Mouse (Mus musculus) heart, embryonic 13.5 days (tissue): ENCODE measurements around the gene Meox1. TPM values are rescaled to one million over a fixed set of nuclear protein-coding genes. Genes with fewer than 3 reads are reported as not detected.

Experiments used
- ATAC-seq: fragments of 200-750 bp; cut with Nextera tagmentation; 2 replicates; pipeline ENCODE4 v1.8.0; 2017; ENCODE audit warnings: moderate TSS enrichment; ENCODE audit not compliant: insufficient number of reproducible peaks, low FRiP score, low TSS enrichment; ENCODE audit errors: extremely low read depth
- H3K27ac ChIP-seq: fragments of 300-500 bp; sonication (generic); replicated peaks from 2 replicates; pipeline ENCODE4 v1.5.1; 2015; ENCODE audit warnings: moderate library complexity, mild to moderate bottlenecking, inconsistent platforms
- H3K27me3 ChIP-seq: fragments of 300-500 bp; sonication (generic); replicated peaks from 2 replicates; pipeline ENCODE4 v1.6.1; 2015; ENCODE audit warnings: mild to moderate bottlenecking, inconsistent platforms
- H3K36me3 ChIP-seq: fragments of 300-500 bp; sonication (generic); 2 replicates; pipeline ENCODE4 v1.6.1; 2015; ENCODE audit warnings: mild to moderate bottlenecking, inconsistent platforms
- H3K4me1 ChIP-seq: fragments of 300-500 bp; sonication (generic); 2 replicates; pipeline ENCODE4 v1.6.1; 2015; ENCODE audit warnings: inconsistent platforms
- H3K4me2 ChIP-seq: fragments of 300-500 bp; sonication (generic); 2 replicates; pipeline ENCODE4 v1.6.1; 2015; ENCODE audit warnings: inconsistent platforms, mild to moderate bottlenecking, moderate library complexity
- H3K4me3 ChIP-seq: fragments of 300-500 bp; sonication (generic); 2 replicates; pipeline ENCODE4 v1.5.1; 2015; ENCODE audit warnings: moderate library complexity, mild to moderate bottlenecking, inconsistent platforms
- H3K9ac ChIP-seq: fragments of 300-500 bp; sonication (generic); 2 replicates; pipeline ENCODE4 v1.6.1; 2015; ENCODE audit warnings: inconsistent platforms, mild to moderate bottlenecking, moderate library complexity
- H3K9me3 ChIP-seq: fragments of 300-500 bp; sonication (generic); 2 replicates; pipeline ENCODE4 v1.6.1; 2016; ENCODE audit warnings: inconsistent platforms
- WGBS: fragments of 180-500 bp; shearing (Covaris S2); methylation state at CpG from one replicate; pipeline ENCODE4 v1.1.7; 2015; ENCODE audit warnings: mixed read lengths; 5-methylcytosine and 5-hydroxymethylcytosine counted together
- polyA plus RNA-seq: library from polyadenylated mRNA; unstranded; fragments of >200 nt; fragmentation: Nextera tagmentation; extraction: Ambion mirVana; gene quantifications from 2 replicates; pipeline ENCODE4 v1.2.1, GENCODE M21; 2015

Meox1 gene
- polyA plus RNA-seq, 1 experiment from 2014 or later = 15.6 TPM

- H3K4me3 ChIP-seq = peak overlapping the region; percentile 42
- ATAC-seq = 0 out of 2 replicates have a peak, but pooled peaks have one; percentile 15
- H3K27me3 ChIP-seq = no peaks in the 10 kb centered on the region
- H3K4me2 ChIP-seq = peak overlapping the region; percentile 69
- 38% methylated on average over 7 of the region's 7 CpGs for WGBS
- peak overlapping the region; percentile 86 for H3K27ac ChIP-seq
- H3K9ac ChIP-seq = peak overlapping the region; percentile 76
- H3K4me1 ChIP-seq = peaks cover 73% of the 10 kb centered on the region
- H3K36me3 ChIP-seq = peaks cover 7% of the 10 kb centered on the region; the same call in 1 of the 2 replicates
- no peaks in the 10 kb centered on the region for H3K9me3 ChIP-seq
Measured at GRCm38 (mm10) chr11:101881185-101881584, 13.0 kb downstream of the Meox1 start.

DNA sequence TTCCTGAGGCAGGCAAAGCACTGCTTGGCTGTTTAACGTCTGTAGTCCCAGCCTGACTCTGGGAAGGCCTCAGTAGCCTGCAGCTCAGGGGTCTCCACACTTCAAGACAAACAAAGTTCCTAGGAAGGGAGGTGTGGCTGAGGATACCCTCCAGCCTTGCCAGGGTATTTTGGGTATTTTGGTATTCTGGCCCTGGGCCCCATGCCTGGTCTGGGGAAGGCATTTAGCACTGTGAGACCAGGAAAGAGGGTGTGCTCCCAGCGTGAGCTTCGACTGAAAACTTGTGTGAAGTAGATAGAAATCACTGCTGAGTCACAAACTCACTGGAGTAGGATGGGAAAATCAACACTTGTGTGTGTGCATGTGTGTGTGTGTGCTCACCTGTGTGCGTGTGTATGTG is 14.5 kb downstream of the Meox1 start:
- H3K9me3 ChIP-seq = no peaks in the 10 kb centered on the region
- WGBS = 54% methylated on average over 4 of the region's 4 CpGs

GRCm38 (mm10) chr11:101878696-101879095 is 15.5 kb downstream of the Meox1 start:
- ATAC-seq = no peak
- Histone ChIP-seq H3K4me3 (no peak overlapping the region), H3K4me1 (peaks cover 57% of the 10 kb centered on the region), H3K9ac (no peak overlapping the region), H3K27ac (no peak overlapping the region), H3K27me3 (no peaks in the 10 kb centered on the region), H3K9me3 (no peaks in the 10 kb centered on the region), H3K36me3 (peaks cover 7% of the 10 kb centered on the region; the same call in 1 of the 2 replicates), H3K4me2 (no peak overlapping the region)
- 69% methylated on average over 6 of the region's 6 CpGs for WGBS

More for the DNA sequence above, 14.5 kb downstream of the Meox1 start:
- H3K4me3 ChIP-seq = no peak overlapping the region
- peaks cover 7% of the 10 kb centered on the region; the same call in 1 of the 2 replicates for H3K36me3 ChIP-seq
- no peak overlapping the region for H3K9ac ChIP-seq
- 0 out of 2 replicates have a peak overlapping the region, but pooled peaks have one; percentile 1 for H3K27ac ChIP-seq
- ATAC-seq = no peak
- H3K27me3 ChIP-seq = no peaks in the 10 kb centered on the region
- peaks cover 57% of the 10 kb centered on the region for H3K4me1 ChIP-seq
- no peak overlapping the region for H3K4me2 ChIP-seq

GRCm38 (mm10) chr11:101874978-101875377 is 19.2 kb downstream of the Meox1 start:
- peaks cover 43% of the 10 kb centered on the region for H3K4me1 ChIP-seq

DNA sequence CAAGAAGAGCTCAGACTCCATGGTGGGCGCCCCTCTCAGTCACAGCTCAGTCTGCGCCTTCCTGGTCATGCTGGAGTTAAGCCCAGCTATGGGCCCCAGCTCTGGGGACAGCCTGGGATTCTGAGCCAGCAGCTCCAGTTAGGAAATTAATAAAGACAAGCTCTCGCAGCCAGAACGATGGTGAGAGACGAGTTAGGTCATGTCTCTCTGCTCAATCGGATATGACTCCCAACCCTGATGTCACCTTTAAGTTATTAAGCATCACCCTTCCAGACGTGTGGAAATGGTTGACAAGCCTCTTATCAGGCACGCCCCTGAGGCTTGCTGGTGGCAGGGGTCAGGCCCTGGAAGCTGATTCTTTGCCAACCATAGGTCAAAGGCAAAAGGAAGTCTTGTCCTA is 20.3 kb downstream of the Meox1 start:
- 33% methylated on average over 8 of the region's 8 CpGs for WGBS
- Histone ChIP-seq H3K27ac (peak overlapping the region; percentile 34), H3K4me3 (no peak overlapping the region), H3K36me3 (peaks cover 7% of the 10 kb centered on the region; the same call in 1 of the 2 replicates), H3K9ac (no peak overlapping the region), H3K4me1 (peaks cover 35% of the 10 kb centered on the region), H3K27me3 (no peaks in the 10 kb centered on the region), H3K4me2 (no peak overlapping the region), H3K9me3 (no peaks in the 10 kb centered on the region)
- ATAC-seq = no peak

More at GRCm38 (mm10) chr11:101874978-101875377, 19.2 kb downstream of the Meox1 start:
- Histone ChIP-seq H3K9me3 (no peaks in the 10 kb centered on the region), H3K27me3 (no peaks in the 10 kb centered on the region), H3K27ac (no peak overlapping the region), H3K4me2 (no peak overlapping the region), H3K36me3 (peaks cover 7% of the 10 kb centered on the region; the same call in 1 of the 2 replicates), H3K4me3 (no peak overlapping the region), H3K9ac (no peak overlapping the region)
- ATAC-seq = no peak
- WGBS = 83% methylated on average over 5 of the region's 5 CpGs

GRCm38 (mm10) chr11:101871435-101871834 is 22.7 kb downstream of the Meox1 start:
- Histone ChIP-seq H3K4me1 (peaks cover 48% of the 10 kb centered on the region), H3K9me3 (no peaks in the 10 kb centered on the region), H3K4me2 (no peak overlapping the region), H3K36me3 (no peaks in the 10 kb centered on the region), H3K9ac (no peak overlapping the region), H3K27ac (no peak overlapping the region), H3K27me3 (no peaks in the 10 kb centered on the region), H3K4me3 (no peak overlapping the region)
- WGBS = 70% methylated on average over 6 of the region's 6 CpGs
- no peak for ATAC-seq

DNA sequence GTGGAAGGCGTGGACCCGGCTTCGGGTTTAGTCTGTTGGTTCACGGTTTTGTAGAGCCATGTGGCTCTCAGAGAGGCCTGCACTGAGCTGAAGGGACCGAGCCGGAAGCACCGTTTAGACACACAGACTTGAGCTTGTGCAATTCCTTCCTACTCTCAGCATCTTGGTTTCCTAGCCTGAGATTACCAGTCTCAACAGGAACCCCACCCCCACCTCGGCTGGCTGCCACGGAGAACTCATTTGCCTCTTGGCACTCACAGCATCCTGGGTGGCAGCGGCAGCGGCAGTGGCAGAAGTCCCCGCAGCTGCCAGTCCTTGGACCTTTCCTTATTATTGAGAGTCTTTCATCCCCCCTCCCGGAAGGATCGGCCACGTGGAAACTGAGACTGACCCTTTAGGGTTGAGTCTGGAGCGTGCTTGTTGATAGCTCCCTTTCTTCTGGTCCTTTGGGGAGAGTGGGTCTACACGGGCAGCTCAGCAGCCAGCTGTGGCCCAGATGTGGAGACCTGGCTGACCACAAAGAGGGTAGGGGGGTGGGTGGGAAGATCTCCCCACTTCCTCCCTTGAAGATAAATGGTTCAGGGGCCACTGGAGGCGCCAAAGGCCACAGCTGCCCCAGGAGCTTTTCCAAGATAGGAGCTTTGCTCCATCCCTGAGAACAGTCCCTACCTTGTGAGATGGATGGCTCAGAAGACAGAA is 24.0 kb downstream of the Meox1 start:
- Histone ChIP-seq H3K4me2 (no peak overlapping the region), H3K27ac (peak overlapping the region; percentile 43; the same call in 1 of the 2 replicates)
- no peak for ATAC-seq

GRCm38 (mm10) chr11:101867513-101868052 is 26.6 kb downstream of the Meox1 start:
- Histone ChIP-seq H3K4me2 (peak overlapping the region; percentile 30), H3K9me3 (no peaks in the 10 kb centered on the region), H3K36me3 (no peaks in the 10 kb centered on the region), H3K27me3 (no peaks in the 10 kb centered on the region), H3K4me1 (peaks cover 29% of the 10 kb centered on the region), H3K4me3 (no peak overlapping the region), H3K9ac (peak overlapping the region; percentile 0; the same call in 1 of the 2 replicates), H3K27ac (peak overlapping the region; percentile 93)
- 24% methylated on average over 12 of the region's 12 CpGs for whole genome bisulfite sequencing
- peak; percentile 72; the same call in 1 of the 2 replicates for ATAC-seq

More for the DNA sequence above, 24.0 kb downstream of the Meox1 start:
- Histone ChIP-seq H3K36me3 (no peaks in the 10 kb centered on the region), H3K4me1 (peaks cover 48% of the 10 kb centered on the region), H3K9ac (no peak overlapping the region), H3K27me3 (no peaks in the 10 kb centered on the region), H3K4me3 (no peak overlapping the region), H3K9me3 (no peaks in the 10 kb centered on the region)
- 49% methylated on average over 18 of the region's 18 CpGs for WGBS

DNA sequence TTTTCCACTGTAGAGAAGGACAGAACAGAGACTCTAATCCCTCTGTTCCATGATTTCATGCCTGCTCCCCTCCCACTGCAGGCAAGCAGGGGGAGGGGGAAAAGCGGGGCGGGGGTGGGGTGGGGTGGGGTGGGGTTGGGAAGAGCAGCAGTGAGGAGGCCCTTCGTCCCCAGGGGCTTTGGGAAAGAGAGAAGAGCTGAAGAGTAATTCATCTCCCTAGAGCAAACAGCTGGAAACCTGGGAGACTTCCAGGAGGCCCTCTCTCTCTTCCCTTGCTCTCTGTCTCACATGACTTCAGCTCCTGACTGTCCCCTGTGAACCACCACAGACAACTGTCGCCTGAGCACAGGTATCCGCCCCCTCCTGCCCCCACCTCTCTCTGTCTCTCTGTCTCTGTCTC is 35.4 kb downstream of the Meox1 start:
- peak overlapping the region; percentile 2; the same call in 1 of the 2 replicates for H3K4me2 ChIP-seq
- H3K4me3 ChIP-seq = no peak overlapping the region
- H3K4me1 ChIP-seq = peaks cover 22% of the 10 kb centered on the region
- no peaks in the 10 kb centered on the region for H3K36me3 ChIP-seq
- no peak for ATAC-seq
- 0 out of 2 replicates have a peak overlapping the region, but pooled peaks have one; percentile 28 for H3K27ac ChIP-seq
- H3K9me3 ChIP-seq = no peaks in the 10 kb centered on the region
- H3K9ac ChIP-seq = no peak overlapping the region; the same call in 1 of the 2 replicates
- H3K27me3 ChIP-seq = no peaks in the 10 kb centered on the region
- 38% methylated on average over 5 of the region's 5 CpGs for WGBS

GRCm38 (mm10) chr11:101855950-101856712 is 38.0 kb downstream of the Meox1 start:
- no peak for ATAC-seq
- WGBS = 65% methylated on average over 9 of the region's 9 CpGs
- Histone ChIP-seq H3K27ac (peak overlapping the region; percentile 65), H3K27me3 (no peaks in the 10 kb centered on the region), H3K4me3 (no peak overlapping the region), H3K4me2 (no peak overlapping the region), H3K36me3 (no peaks in the 10 kb centered on the region), H3K9me3 (no peaks in the 10 kb centered on the region), H3K9ac (no peak overlapping the region; the same call in 1 of the 2 replicates), H3K4me1 (peaks cover 24% of the 10 kb centered on the region)

DNA sequence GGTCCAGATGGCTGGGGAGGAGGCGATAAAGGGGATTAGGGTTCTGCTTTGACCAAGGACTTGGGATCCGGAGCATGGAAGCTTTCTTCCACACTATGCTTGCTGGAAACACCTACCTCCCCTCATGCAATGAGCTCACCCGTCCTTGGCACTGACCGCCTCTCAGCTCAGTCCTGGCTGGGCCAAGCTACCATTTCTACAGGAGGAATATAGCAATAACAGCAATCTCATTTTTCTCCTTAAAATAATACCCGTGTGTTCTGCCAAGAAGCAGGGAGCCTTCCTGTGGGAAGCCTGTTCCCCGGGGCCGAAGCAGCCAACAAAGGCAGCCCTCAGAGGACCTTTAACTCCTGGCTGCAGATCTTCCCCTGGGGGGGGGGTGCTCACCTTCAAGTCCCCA is 43.1 kb downstream of the Meox1 start:
- Histone ChIP-seq H3K9ac (no peak overlapping the region), H3K27me3 (no peaks in the 10 kb centered on the region), H3K27ac (peak overlapping the region; percentile 46), H3K36me3 (no peaks in the 10 kb centered on the region), H3K9me3 (no peaks in the 10 kb centered on the region), H3K4me1 (peaks cover 13% of the 10 kb centered on the region), H3K4me2 (no peak overlapping the region), H3K4me3 (no peak overlapping the region)
- WGBS = 64% methylated on average over 7 of the region's 7 CpGs
- ATAC-seq = no peak
